Mouse (Mus musculus): Measurements from ENCODE around the gene Rbm38. TPM values are rescaled to one million over a fixed set of nuclear protein-coding genes. Genes with fewer than 3 reads are reported as not detected.

Rbm38 gene
- polyA plus RNA-seq, 1 experiment from 2014 or later: 56.6 TPM

DNA sequence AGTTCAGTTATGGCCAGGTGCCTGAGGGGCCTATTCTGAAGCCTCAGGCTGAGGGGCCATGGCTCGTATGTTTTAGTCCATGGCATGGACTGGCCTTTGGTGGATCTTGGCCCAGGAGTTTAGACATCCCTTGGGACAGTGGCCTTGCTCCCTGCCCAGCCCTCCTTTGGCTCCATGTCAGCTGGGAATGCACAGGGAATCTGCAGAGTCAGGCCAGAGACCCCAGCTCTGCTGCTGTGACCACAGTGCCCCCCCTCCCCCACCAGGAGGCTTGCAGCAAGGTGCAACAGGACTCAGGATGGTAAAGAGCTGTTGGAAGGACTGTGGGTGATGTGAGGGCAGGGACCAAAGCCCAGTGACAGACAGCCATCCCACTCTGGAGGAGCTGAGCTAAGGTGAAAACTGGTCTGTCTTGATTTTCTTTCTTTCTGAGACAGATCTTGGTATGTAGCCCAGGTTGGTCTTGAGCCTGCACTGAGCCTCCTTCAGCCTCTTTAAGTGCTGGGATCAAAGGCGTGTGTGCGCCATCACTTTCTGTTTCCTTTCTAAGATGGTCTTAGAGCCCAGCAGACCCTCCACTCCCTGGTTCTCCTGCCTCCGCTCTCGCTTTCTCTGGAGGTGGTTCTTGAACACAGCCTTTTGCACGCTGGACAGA, 7.0 kb downstream of the Rbm38 start:
- Histone ChIP-seq H3K4me1 (peaks cover 61% of the 10 kb centered on the region), H3K4me2 (0 out of 2 replicates have a peak overlapping the region, but pooled peaks have one; percentile 25), H3K27ac (peak overlapping the region; percentile 77), H3K9me3 (no peaks in the 10 kb centered on the region), H3K27me3 (replicated peaks) (no peaks in the 10 kb centered on the region), H3K9ac (no peak overlapping the region), H3K4me3 (replicated peaks) (no peak overlapping the region), H3K36me3 (peaks cover 14% of the 10 kb centered on the region; the same call in 1 of the 2 replicates)
- 83% methylated on average over 6 of the region's 6 CpGs for WGBS
- ATAC-seq (ENCODE audit: insufficient read depth, low FRiP score, low read depth): no peak

DNA sequence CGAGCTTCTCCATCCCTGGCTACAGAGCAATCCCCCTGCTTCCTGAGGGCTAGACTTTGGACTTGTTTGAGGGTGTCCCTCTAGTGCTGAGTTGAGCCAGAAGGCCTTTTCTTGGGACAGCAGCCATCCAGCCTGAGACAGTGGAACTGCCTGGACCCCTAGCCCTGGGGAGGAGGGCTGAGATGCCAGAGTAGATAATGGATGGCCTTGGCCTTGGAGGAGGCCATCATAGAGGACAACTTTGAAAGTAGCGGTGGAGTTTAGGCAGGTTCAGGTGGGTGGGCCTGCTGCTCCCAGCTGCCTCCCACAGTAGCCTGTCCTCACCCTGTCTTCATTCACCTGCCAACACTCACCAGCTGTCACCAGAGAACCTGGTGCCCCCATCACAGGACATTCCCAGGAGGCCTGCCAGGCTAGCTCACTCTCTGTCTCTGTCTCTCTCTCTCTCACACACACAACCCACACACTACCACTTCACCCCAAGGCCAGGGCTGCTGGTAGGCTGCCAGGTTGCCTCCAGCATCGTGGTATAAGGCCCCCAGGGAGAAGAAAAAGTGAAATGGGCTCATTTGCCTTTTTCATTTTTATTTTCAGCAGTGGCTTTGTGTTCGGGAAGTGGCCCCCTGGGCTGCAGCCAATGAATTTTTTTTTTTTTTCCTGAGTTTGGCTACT, 7.7 kb downstream of the Rbm38 start:
- H3K4me3 ChIP-seq (replicated peaks): no peak overlapping the region

DNA sequence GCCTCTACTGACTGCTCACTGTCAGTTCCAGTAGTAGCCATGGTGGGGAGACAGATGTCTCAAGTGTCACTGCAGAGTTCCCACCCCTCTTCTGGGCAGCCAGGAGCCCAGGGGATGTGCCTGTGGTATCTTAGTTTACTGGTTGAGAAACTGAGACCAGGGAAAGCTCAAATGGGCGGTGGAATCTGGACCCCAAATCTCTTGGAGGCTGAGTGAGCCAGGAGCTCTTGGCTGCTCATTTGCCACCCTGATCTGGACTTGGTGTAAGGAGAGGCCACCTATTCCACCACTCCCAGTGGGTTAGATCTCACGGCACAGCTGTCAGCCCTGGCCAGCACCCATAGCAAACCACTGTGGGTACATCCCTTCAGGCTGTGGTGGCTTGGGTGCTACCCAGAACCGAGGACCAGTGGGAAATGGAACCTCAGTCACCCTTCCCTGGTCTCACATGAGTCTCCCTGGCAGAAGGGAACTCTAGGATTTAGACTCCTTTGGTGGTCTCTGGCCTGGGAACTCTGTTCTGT, 8.3 kb downstream of the Rbm38 start:
- no peak for ATAC-seq (ENCODE audit: insufficient read depth, low FRiP score, low read depth)
- Histone ChIP-seq H3K27me3 (replicated peaks) (no peaks in the 10 kb centered on the region), H3K36me3 (peaks cover 14% of the 10 kb centered on the region; the same call in 1 of the 2 replicates), H3K27ac (no peak overlapping the region), H3K4me1 (peaks cover 51% of the 10 kb centered on the region), H3K4me3 (replicated peaks) (no peak overlapping the region), H3K9me3 (no peaks in the 10 kb centered on the region), H3K4me2 (no peak overlapping the region), H3K9ac (no peak overlapping the region)
- WGBS: 86% methylated on average over 3 of the region's 3 CpGs

More for the DNA sequence above, 7.7 kb downstream of the Rbm38 start:
- Histone ChIP-seq H3K36me3 (peaks cover 14% of the 10 kb centered on the region; the same call in 1 of the 2 replicates), H3K27ac (peak overlapping the region; percentile 77; the same call in 1 of the 2 replicates), H3K9me3 (no peaks in the 10 kb centered on the region), H3K27me3 (replicated peaks) (no peaks in the 10 kb centered on the region), H3K4me2 (no peak overlapping the region), H3K4me1 (peaks cover 57% of the 10 kb centered on the region), H3K9ac (no peak overlapping the region)
- WGBS: 65% methylated on average over 4 of the region's 4 CpGs
- no peak for ATAC-seq (ENCODE audit: insufficient read depth, low FRiP score, low read depth)

DNA sequence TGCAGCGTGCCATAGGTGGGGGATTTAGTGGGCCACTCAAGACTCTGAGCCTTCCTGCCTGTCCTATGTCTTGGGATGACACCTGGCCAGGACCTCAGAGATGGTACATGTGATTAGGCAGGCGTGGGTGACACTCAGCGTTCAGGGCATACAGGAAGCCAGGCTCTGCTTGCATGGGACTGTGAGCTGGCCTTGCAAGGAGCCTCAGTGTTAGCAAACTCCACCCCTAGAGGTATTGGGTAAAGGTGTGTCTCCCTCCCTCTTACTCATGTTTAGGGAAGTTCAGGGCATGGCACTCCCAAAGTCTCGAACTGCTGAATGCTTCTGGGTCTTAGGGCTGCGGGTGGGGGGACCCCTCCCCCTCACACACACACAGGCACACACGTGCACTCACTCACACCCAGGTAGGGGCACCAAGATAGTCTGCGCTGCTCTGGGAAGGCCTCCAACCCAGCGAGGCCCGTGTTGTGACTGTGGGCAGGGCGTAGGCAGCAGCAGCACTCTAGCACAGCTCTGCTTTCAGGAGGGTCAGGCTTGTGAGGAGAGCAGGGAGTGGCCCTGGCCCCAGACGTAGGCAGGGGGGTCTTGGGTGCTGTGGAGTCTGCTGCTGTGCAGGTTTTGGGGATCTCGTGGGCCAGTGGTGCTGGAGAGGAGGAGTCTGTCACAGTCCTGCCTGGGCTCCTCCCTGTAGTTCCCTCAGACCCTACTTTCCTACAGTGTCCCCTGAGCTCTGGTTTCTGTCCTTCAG, 10.5 kb downstream of the Rbm38 start:
- H3K36me3 ChIP-seq: peaks cover 18% of the 10 kb centered on the region; the same call in 1 of the 2 replicates
- no peak overlapping the region for H3K4me3 ChIP-seq (replicated peaks)
- no peaks in the 10 kb centered on the region for H3K27me3 ChIP-seq (replicated peaks)
- H3K9ac ChIP-seq: no peak overlapping the region
- peaks cover 34% of the 10 kb centered on the region for H3K4me1 ChIP-seq
- 59% methylated on average over 12 of the region's 12 CpGs for WGBS
- H3K9me3 ChIP-seq: no peaks in the 10 kb centered on the region
- peak overlapping the region; percentile 77 for H3K27ac ChIP-seq
- H3K4me2 ChIP-seq: 0 out of 2 replicates have a peak overlapping the region, but pooled peaks have one; percentile 15
- peak; percentile 62 for ATAC-seq (ENCODE audit: insufficient read depth, low FRiP score, low read depth)

DNA sequence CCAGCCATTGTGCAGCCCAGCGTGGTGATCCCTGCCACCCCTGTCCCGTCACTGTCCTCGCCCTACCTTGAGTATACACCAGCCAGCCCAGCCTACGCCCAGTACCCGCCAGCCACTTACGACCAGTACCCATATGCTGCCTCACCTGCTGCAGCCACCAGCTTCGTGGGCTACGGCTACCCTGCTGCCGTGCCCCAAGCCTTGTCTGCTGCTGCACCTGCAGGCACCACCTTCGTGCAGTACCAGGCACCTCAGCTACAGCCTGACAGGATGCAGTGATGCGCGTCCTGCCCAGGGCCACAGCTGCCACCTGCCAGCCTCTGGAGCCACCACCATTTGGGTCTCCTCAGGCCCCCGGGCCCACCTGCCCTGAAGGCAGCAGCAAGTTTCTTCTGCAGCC, 13.2 kb downstream of the Rbm38 start:
- H3K27ac ChIP-seq: no peak overlapping the region
- no peak overlapping the region for H3K9ac ChIP-seq
- no peaks in the 10 kb centered on the region for H3K9me3 ChIP-seq
- 85% methylated on average over 13 of the region's 13 CpGs for WGBS
- H3K4me1 ChIP-seq: 0 out of 2 replicates have a peak, but pooled peaks cover 10% of the 10 kb centered on the region
- H3K4me2 ChIP-seq: no peak overlapping the region
- peaks cover 18% of the 10 kb centered on the region; the same call in 1 of the 2 replicates for H3K36me3 ChIP-seq
- H3K27me3 ChIP-seq (replicated peaks): no peaks in the 10 kb centered on the region
- no peak overlapping the region for H3K4me3 ChIP-seq (replicated peaks)
- no peak for ATAC-seq (ENCODE audit: insufficient read depth, low FRiP score, low read depth)

DNA sequence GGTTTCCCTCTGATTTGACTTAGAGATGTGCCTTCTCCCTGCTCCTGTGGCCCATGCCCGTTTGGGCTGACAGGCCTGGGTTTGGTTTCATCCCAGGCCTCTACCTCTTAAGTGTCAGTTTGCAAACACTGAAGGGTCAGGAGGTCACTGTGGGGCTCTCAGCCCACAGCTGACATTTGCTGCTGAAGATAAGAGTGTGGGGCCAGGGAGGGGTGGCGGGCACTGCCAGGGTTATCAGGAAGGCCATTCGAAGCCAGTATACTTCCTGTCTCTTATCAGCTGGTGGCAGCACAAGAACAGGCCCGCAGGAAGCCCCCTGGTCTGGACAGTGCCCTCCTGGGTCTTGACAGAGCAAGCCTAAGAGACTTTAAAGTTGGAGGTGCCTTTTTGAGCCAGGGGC, 14.7 kb downstream of the Rbm38 start:
- H3K4me2 ChIP-seq: no peak overlapping the region
- H3K27ac ChIP-seq: 0 out of 2 replicates have a peak overlapping the region, but pooled peaks have one; percentile 3
- H3K36me3 ChIP-seq: peaks cover 12% of the 10 kb centered on the region; the same call in 1 of the 2 replicates
- H3K27me3 ChIP-seq (replicated peaks): no peaks in the 10 kb centered on the region
- WGBS: 33% methylated on average over 4 of the region's 4 CpGs
- no peaks in the 10 kb centered on the region for H3K9me3 ChIP-seq
- H3K4me1 ChIP-seq: 0 out of 2 replicates have a peak, but pooled peaks cover 9% of the 10 kb centered on the region
- no peak overlapping the region for H3K4me3 ChIP-seq (replicated peaks)
- no peak overlapping the region for H3K9ac ChIP-seq
- ATAC-seq (ENCODE audit: insufficient read depth, low FRiP score, low read depth): peak; percentile 42; the same call in 1 of the 2 replicates

DNA sequence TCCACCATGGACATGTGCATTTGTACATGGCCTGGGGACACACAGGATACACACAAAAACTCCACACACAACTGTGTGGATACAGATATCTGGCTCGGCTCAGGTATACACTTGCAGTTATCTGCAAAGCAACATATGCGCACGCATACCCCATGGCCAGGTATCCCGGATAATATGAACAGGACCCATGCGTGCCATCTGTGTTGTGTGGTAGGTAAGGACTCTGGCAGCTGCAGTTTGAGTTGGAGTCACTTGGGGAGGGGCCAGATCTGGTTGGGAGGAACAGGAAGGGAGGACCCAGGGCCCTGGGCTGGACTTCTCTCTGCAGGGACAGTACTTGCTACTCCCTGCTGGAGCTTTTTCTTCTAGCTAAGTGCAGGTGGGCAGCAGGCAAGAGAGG, 15.4 kb downstream of the Rbm38 start:
- no peak overlapping the region for H3K4me3 ChIP-seq (replicated peaks)
- no peak overlapping the region for H3K27ac ChIP-seq
- no peak overlapping the region for H3K4me2 ChIP-seq
- H3K9me3 ChIP-seq: no peaks in the 10 kb centered on the region
- no peak overlapping the region for H3K9ac ChIP-seq
- 0 out of 2 replicates have a peak, but pooled peaks cover 9% of the 10 kb centered on the region for H3K4me1 ChIP-seq
- no peak for ATAC-seq (ENCODE audit: insufficient read depth, low FRiP score, low read depth)
- 82% methylated on average over 5 of the region's 5 CpGs for WGBS
- H3K36me3 ChIP-seq: peaks cover 12% of the 10 kb centered on the region; the same call in 1 of the 2 replicates
- no peaks in the 10 kb centered on the region for H3K27me3 ChIP-seq (replicated peaks)

DNA sequence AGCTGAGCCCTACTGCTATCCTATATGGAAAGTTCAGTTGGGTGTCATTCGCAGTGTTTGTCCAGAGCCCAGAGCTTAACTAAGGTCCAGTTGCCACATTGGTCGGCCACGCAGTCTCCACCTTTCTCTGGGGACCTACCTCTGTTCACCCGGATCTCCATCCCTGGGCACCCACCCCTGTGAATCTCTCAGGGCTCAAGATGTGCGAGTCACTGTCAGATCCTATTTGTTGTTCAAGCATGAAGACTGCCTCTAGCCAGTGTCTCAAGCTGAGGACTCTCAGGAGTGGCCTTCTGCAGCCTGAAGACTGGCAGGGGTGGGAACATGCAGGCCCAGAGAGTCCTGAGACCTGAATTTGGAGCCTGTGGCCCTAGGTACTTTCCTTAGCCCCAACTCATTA, 15.8 kb downstream of the Rbm38 start:
- Histone ChIP-seq H3K4me3 (replicated peaks) (no peak overlapping the region), H3K36me3 (peaks cover 12% of the 10 kb centered on the region; the same call in 1 of the 2 replicates), H3K9me3 (no peaks in the 10 kb centered on the region), H3K9ac (no peak overlapping the region), H3K4me1 (0 out of 2 replicates have a peak, but pooled peaks cover 7% of the 10 kb centered on the region), H3K4me2 (no peak overlapping the region), H3K27me3 (replicated peaks) (no peaks in the 10 kb centered on the region), H3K27ac (no peak overlapping the region)
- no peak for ATAC-seq (ENCODE audit: insufficient read depth, low FRiP score, low read depth)
- 90% methylated on average over 5 of the region's 5 CpGs for WGBS

DNA sequence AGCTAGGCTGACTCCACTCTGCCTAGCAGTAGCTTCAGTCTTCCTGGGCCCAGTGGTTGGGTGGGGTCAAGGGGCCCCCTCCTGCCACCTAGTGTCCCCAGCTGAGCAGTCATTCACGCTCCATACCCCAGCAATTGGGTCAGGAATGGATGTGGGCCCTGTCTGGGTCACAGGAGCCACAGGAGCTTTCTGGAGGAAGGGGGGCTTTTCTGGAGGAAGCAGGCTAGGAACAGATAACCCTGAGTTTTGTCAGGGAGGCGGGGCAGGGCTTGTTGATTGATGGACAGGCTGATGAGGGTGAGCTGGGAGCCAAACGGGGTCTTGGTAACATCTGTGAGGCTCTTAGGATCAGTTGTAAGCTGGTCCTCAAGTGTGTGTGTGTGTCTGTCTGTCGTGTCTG, 16.3 kb downstream of the Rbm38 start:
- H3K36me3 ChIP-seq: peaks cover 12% of the 10 kb centered on the region; the same call in 1 of the 2 replicates
- no peaks in the 10 kb centered on the region for H3K27me3 ChIP-seq (replicated peaks)
- no peak overlapping the region for H3K27ac ChIP-seq
- 55% methylated on average over 4 of the region's 4 CpGs for WGBS
- ATAC-seq (ENCODE audit: insufficient read depth, low FRiP score, low read depth): no peak
- H3K4me3 ChIP-seq (replicated peaks): no peak overlapping the region
- no peaks in the 10 kb centered on the region for H3K9me3 ChIP-seq
- H3K4me1 ChIP-seq: 0 out of 2 replicates have a peak, but pooled peaks cover 4% of the 10 kb centered on the region
- H3K4me2 ChIP-seq: no peak overlapping the region
- H3K9ac ChIP-seq: no peak overlapping the region

DNA sequence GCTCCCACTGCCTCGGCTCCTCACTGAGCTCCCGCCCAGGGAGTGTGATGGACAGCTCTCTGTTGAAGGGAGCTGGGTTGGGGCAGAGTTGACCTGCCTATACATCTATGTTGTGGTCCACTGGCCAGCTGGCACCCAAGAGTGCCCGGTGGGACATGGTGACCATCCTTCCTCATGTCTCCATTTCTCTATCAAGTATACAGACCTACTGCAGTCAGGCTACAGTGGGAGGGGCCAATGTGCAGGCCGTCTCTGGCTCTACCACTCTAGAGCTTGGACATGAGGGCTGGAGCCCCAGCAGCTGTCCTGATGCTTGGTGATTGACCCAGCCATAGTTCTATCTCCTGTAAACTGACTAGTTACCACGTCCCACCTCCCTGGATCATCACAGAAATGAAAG, 17.0 kb downstream of the Rbm38 start:
- Histone ChIP-seq H3K9me3 (no peaks in the 10 kb centered on the region), H3K4me3 (replicated peaks) (no peak overlapping the region), H3K9ac (no peak overlapping the region), H3K36me3 (peaks cover 8% of the 10 kb centered on the region; the same call in 1 of the 2 replicates), H3K4me1 (0 out of 2 replicates have a peak, but pooled peaks cover 4% of the 10 kb centered on the region), H3K27me3 (replicated peaks) (no peaks in the 10 kb centered on the region), H3K27ac (peak overlapping the region; percentile 13; the same call in 1 of the 2 replicates), H3K4me2 (no peak overlapping the region)
- WGBS: 74% methylated on average over 5 of the region's 5 CpGs
- no peak for ATAC-seq (ENCODE audit: insufficient read depth, low FRiP score, low read depth)

DNA sequence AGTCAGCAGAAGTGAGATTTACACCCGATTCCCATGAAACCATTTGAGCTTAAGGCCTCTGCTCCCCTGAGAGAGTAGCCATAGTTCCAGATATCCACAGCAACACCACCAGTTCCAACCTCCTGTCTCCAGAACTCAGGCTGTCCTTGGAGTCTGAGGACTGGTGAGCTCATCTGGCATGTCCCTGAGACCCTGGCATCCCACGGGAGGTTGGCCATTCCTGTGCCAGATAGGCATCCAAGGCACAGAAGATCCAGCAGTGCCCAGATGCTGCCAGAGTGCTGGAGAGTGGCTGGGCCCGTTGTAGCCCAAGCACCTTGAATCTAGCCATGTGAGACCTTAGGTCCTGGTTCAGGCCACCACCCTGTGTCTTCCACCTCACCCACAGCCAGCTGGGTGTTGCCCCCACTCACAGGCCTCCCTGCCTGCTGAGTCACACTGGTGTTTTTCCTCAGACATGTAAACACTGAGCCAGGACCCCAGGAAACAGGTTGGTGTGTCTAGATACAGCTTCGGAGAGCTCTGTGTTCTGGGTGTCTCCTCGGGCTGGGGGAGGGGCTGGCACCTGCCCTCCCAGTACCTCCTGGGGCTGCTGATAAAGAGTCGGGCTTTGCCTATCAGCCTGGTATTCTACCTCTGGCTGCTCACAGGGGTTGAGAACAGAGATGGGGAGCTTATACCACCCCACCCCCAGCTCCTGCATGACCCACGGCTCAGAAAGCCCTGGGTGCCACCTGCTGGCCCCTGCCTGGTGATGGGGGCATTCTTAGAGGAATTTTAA, 17.7 kb downstream of the Rbm38 start:
- no peak overlapping the region for H3K4me2 ChIP-seq
- peak; percentile 89 for ATAC-seq (ENCODE audit: insufficient read depth, low FRiP score, low read depth)
- 57% methylated on average over 7 of the region's 7 CpGs for WGBS
- H3K4me3 ChIP-seq (replicated peaks): no peak overlapping the region
- peak overlapping the region; percentile 13; the same call in 1 of the 2 replicates for H3K27ac ChIP-seq
- H3K36me3 ChIP-seq: peaks cover 8% of the 10 kb centered on the region; the same call in 1 of the 2 replicates
- 0 out of 2 replicates have a peak, but pooled peaks cover 4% of the 10 kb centered on the region for H3K4me1 ChIP-seq
- H3K9ac ChIP-seq: no peak overlapping the region
- H3K9me3 ChIP-seq: no peaks in the 10 kb centered on the region
- H3K27me3 ChIP-seq (replicated peaks): no peaks in the 10 kb centered on the region
